Mouse (Mus musculus): ENCODE measurements around the gene Hdgf.

DNA sequence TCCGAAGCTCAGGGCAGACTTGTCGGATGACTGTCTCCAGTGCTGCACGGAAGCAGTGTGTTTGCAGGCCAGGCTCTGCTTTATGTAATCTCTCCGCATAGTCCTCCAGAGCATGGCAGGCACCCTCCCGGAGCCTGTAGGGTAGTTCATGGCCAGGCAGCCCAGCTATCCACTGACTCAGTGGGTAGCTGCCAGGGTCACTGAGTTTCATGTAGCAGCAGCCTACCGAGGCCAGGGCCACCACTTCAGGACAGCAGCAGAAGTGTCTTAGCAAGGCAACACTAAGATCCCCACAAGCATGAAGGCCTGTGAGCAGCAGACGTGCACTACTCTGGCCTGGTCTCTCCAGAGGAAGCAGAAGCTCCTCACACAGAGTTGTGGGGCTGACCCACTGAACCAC lies 18.9 kb downstream of the Hdgf start:
- TF ChIP-seq CTCF (IDR thresholded peaks at IDR 0.05; ENCODE audit: insufficient read depth, low read length): no peak
- no peak for TF ChIP-seq POLR2A (IDR thresholded peaks at IDR 0.05; ENCODE audit: borderline replicate concordance, extremely low read depth, low read depth, low read length)
